Mouse (Mus musculus): Measurements from ENCODE around the gene Csf2rb.

- TF ChIP-seq EP300 (optimal IDR thresholded peaks at IDR 0.05) (no peak), CTCF (IDR thresholded peaks at IDR 0.05; ENCODE audit: low read depth) (no peak)
These were observed 19.0 kb downstream of the Csf2rb start for GRCm38 (mm10) chr15:78344567-78344966.

All from stomach, postnatal 0 days (tissue).